Mouse (Mus musculus) testis, adult 2 months (tissue): ENCODE results near the gene Tceal8. TPM values are rescaled to one million over a fixed set of nuclear protein-coding genes. Genes with fewer than 3 reads are reported as not detected.
"Not testable (repeated sequence)": the region's sequence is repeated elsewhere in the genome, so short reads cannot be mapped to it uniquely, and the experiment has no call there.

Source experiments
- H3K27ac ChIP-seq: fragments of 200-500 bp; 2 replicates; pipeline ENCODE4 v1.5.1; 2012; ENCODE audit warnings: low read depth, low read length; ENCODE audit not compliant: control insufficient read depth, insufficient read depth
- H3K27me3 ChIP-seq: fragments of 200-500 bp; 2 replicates; pipeline ENCODE4 v1.6.1; 2012; ENCODE audit warnings: mild to moderate bottlenecking, low read length, moderate library complexity; ENCODE audit not compliant: control insufficient read depth, insufficient read depth
- H3K36me3 ChIP-seq: fragments of 200-500 bp; 2 replicates; pipeline ENCODE4 v1.6.1; 2012; ENCODE audit warnings: mild to moderate bottlenecking, low read length; ENCODE audit not compliant: control insufficient read depth, insufficient read depth
- H3K4me1 ChIP-seq: fragments of 200-500 bp; 2 replicates; pipeline ENCODE4 v1.6.1; 2012; ENCODE audit warnings: low read length; ENCODE audit not compliant: control insufficient read depth, insufficient read depth
- H3K4me3 ChIP-seq: fragments of 200-500 bp; 2 replicates; pipeline ENCODE4 v1.5.1; 2012; ENCODE audit warnings: low read depth, mild to moderate bottlenecking, low read length, moderate library complexity, mixed read lengths; ENCODE audit not compliant: control insufficient read depth
- CTCF ChIP-seq: fragments of 200-500 bp; IDR thresholded peaks from 2 replicates; pipeline ENCODE4 v1.5.1; 2012; ENCODE audit warnings: low read depth, mild to moderate bottlenecking, inconsistent platforms, low read length, moderate library complexity; ENCODE audit not compliant: control insufficient read depth, insufficient read depth, insufficient replicate concordance
- POLR2A ChIP-seq: fragments of 200-500 bp; IDR thresholded peaks from 2 replicates; pipeline ENCODE4 v1.6.1; 2012; ENCODE audit warnings: low read depth, mild to moderate bottlenecking, inconsistent platforms, low read length, moderate library complexity; ENCODE audit not compliant: control insufficient read depth
- polyA plus RNA-seq: library from polyadenylated mRNA; depleted of rRNA; stranded (reverse); fragments of >200 nt; gene quantifications from 2 replicates; pipeline ENCODE4 v1.2.3, GENCODE M21; 2012; rRNA removed

Tceal8 gene
- 3.8 and 4.2 TPM in 2 replicates for polyA plus RNA-seq

- no peaks in the 10 kb centered on the region for H3K27me3 ChIP-seq
- H3K27ac ChIP-seq = peak within 1 kb of the TSS; percentile 75
Measured at GRCm38 (mm10) chrX:136172118-136172551, at the start of gene Tceal8. Gene Tceal8, minus strand, starts transcription at chrX:136172342.

GRCm38 (mm10) chrX:136216303-136216702 is 44.2 kb upstream of the Tceal8 start:
- H3K27ac ChIP-seq = no peak overlapping the region
- no peaks in the 10 kb centered on the region for H3K27me3 ChIP-seq
- no peak for TF ChIP-seq CTCF
- TF ChIP-seq POLR2A = no peak
- no peak overlapping the region for H3K4me3 ChIP-seq
- no peaks in the 10 kb centered on the region for H3K36me3 ChIP-seq
- no peaks in the 10 kb centered on the region for H3K4me1 ChIP-seq

More at GRCm38 (mm10) chrX:136172118-136172551, at the start of gene Tceal8:
- Histone ChIP-seq H3K4me3 (peak within 1 kb of the TSS; percentile 82), H3K4me1 (no peaks in the 10 kb centered on the region; the same call in none of the 2 replicates), H3K36me3 (no peaks in the 10 kb centered on the region)
- TF ChIP-seq POLR2A = peak; percentile 50; the same call in 1 of the 2 replicates
- TF ChIP-seq CTCF = no peak

GRCm38 (mm10) chrX:136214729-136215677 is 42.9 kb upstream of the Tceal8 start, which contains the start of the genes Tceal7 and Bex1:
Gene Tceal7, plus strand, starts transcription at chrX:136214779.
Gene Bex1, minus strand, starts transcription at chrX:136215513.
- H3K36me3 ChIP-seq, H3K27ac ChIP-seq, H3K4me1 ChIP-seq, H3K27me3 ChIP-seq: not testable (repeated sequence)
- H3K4me3 ChIP-seq = peak within 1 kb of the TSS; percentile 16

GRCm38 (mm10) chrX:136213396-136213795 is 41.3 kb upstream of the Tceal8 start:
- no peaks in the 10 kb centered on the region for H3K27me3 ChIP-seq

GRCm38 (mm10) chrX:136204406-136204805 is 32.3 kb upstream of the Tceal8 start:
- H3K4me3 ChIP-seq = no peak overlapping the region
- H3K27ac ChIP-seq = no peak overlapping the region
- H3K4me1 ChIP-seq = no peaks in the 10 kb centered on the region; the same call in 1 of the 2 replicates
- H3K27me3 ChIP-seq = no peaks in the 10 kb centered on the region
- no peaks in the 10 kb centered on the region for H3K36me3 ChIP-seq
- TF ChIP-seq POLR2A (no peak), CTCF (no peak)

More at GRCm38 (mm10) chrX:136213396-136213795, 41.3 kb upstream of the Tceal8 start:
- TF ChIP-seq POLR2A (no peak), CTCF (no peak)
- Histone ChIP-seq H3K36me3 (no peaks in the 10 kb centered on the region), H3K4me3 (no peak overlapping the region), H3K4me1 (no peaks in the 10 kb centered on the region), H3K27ac (no peak overlapping the region)

- Histone ChIP-seq H3K36me3 (no peaks in the 10 kb centered on the region), H3K27me3 (no peaks in the 10 kb centered on the region), H3K4me1 (no peaks in the 10 kb centered on the region; the same call in 1 of the 2 replicates), H3K4me3 (peak within 1 kb of the TSS; percentile 7; the same call in 1 of the 2 replicates), H3K27ac (no peak within 1 kb of the TSS)
- no peak for TF ChIP-seq POLR2A
Measured at GRCm38 (mm10) chrX:136203664-136204066, 31.5 kb upstream of the Tceal8 start, which contains the start of gene Tceal5. Gene Tceal5, minus strand, starts transcription at chrX:136203876.

- TF ChIP-seq POLR2A (no peak), CTCF (no peak)
- Histone ChIP-seq H3K27me3 (no peaks in the 10 kb centered on the region), H3K27ac (no peak overlapping the region), H3K36me3 (no peaks in the 10 kb centered on the region), H3K4me1 (no peaks in the 10 kb centered on the region; the same call in 1 of the 2 replicates), H3K4me3 (peak overlapping the region; percentile 7; the same call in 1 of the 2 replicates)
Measured at GRCm38 (mm10) chrX:136203257-136203656, 31.1 kb upstream of the Tceal8 start.
